Mouse (Mus musculus) spleen, adult 18-20 months (tissue): ENCODE measurements around the gene 2010003K11Rik.

ENCODE experiments used
- DNase-seq, 2 experiments: peaks; one replicate each; pipeline ENCODE4 v3.0.0; 2022; ENCODE audit warnings: mixed read lengths in 2 of 2

Gene 2010003K11Rik

GRCm38 (mm10) chr19:4498062-4498933 lies at the start of gene 2010003K11Rik:
2010003K11Rik (minus strand) TSS chr19:4498583.
- no peak for DNase-seq

- DNase-seq: no peak
These were observed 49.4 kb upstream of the 2010003K11Rik start for GRCm38 (mm10) chr19:4547801-4548200.

- no peak for DNase-seq
These were observed 47.5 kb upstream of the 2010003K11Rik start for GRCm38 (mm10) chr19:4545841-4546240.

GRCm38 (mm10) chr19:4545091-4545490 lies 46.7 kb upstream of the 2010003K11Rik start:
- no peak for DNase-seq

- no peak for DNase-seq
These were observed 43.7 kb upstream of the 2010003K11Rik start for GRCm38 (mm10) chr19:4542081-4542480.

- DNase-seq: no peak
These were observed 42.6 kb upstream of the 2010003K11Rik start for GRCm38 (mm10) chr19:4540992-4541391.

- DNase-seq: no peak
These were observed 41.9 kb upstream of the 2010003K11Rik start for GRCm38 (mm10) chr19:4540263-4540662.

GRCm38 (mm10) chr19:4536606-4537005 lies 38.2 kb upstream of the 2010003K11Rik start:
- no peak for DNase-seq

GRCm38 (mm10) chr19:4535922-4536321 lies 37.5 kb upstream of the 2010003K11Rik start:
- DNase-seq: no peak

GRCm38 (mm10) chr19:4534646-4535045 lies 36.3 kb upstream of the 2010003K11Rik start:
- no peak for DNase-seq

- no peak for DNase-seq
These were observed 23.2 kb upstream of the 2010003K11Rik start for GRCm38 (mm10) chr19:4521426-4522050.

- no peak for DNase-seq
These were observed 19.1 kb upstream of the 2010003K11Rik start for GRCm38 (mm10) chr19:4517483-4517882.

- DNase-seq: no peak
These were observed 17.9 kb upstream of the 2010003K11Rik start for GRCm38 (mm10) chr19:4516288-4516687.

- no peak for DNase-seq
These were observed 17.4 kb upstream of the 2010003K11Rik start for GRCm38 (mm10) chr19:4515746-4516145.

GRCm38 (mm10) chr19:4513236-4513858 lies 15.0 kb upstream of the 2010003K11Rik start:
- DNase-seq: no peak

- DNase-seq: no peak
These were observed 12.9 kb upstream of the 2010003K11Rik start for GRCm38 (mm10) chr19:4511116-4511841.

- peak; percentile 96 to 99 for DNase-seq
These were observed 11.9 kb upstream of the 2010003K11Rik start, which contains the start of gene Pcx for GRCm38 (mm10) chr19:4509986-4510963. Pcx (plus strand) TSS chr19:4510472.

- no peak for DNase-seq
These were observed 9.4 kb upstream of the 2010003K11Rik start for GRCm38 (mm10) chr19:4507746-4508145.

GRCm38 (mm10) chr19:4504830-4505229 lies 6.4 kb upstream of the 2010003K11Rik start:
- no peak for DNase-seq

- no peak for DNase-seq
These were observed 4.3 kb upstream of the 2010003K11Rik start for GRCm38 (mm10) chr19:4502701-4503100.

- peak in 1 of 2 experiments; percentile 50 for DNase-seq
These were observed 965 bp downstream of the 2010003K11Rik start for GRCm38 (mm10) chr19:4497263-4497973.
